Mouse (Mus musculus) forebrain, embryonic 12.5 days (tissue): ENCODE results near the gene Adat2. TPM values are rescaled to one million over a fixed set of nuclear protein-coding genes. Genes with fewer than 3 reads are reported as not detected.
A peak's percentile ranks its signal among the peaks of the same experiment; 100 is the strongest.

Experiments
- ATAC-seq: fragments of 200-750 bp; cut with Nextera tagmentation; 2 replicates; pipeline ENCODE4 v1.8.0; 2017; ENCODE audit warnings: moderate TSS enrichment; ENCODE audit not compliant: low FRiP score
- H3K27ac ChIP-seq: fragments of 300-500 bp; sonication (generic); 2 replicates; pipeline ENCODE4 v1.5.1; 2016; ENCODE audit warnings: mild to moderate bottlenecking
- H3K27me3 ChIP-seq: fragments of 300-500 bp; sonication (generic); 2 replicates; pipeline ENCODE4 v1.6.1; 2016; ENCODE audit warnings: mild to moderate bottlenecking
- H3K36me3 ChIP-seq: fragments of 300-500 bp; sonication (generic); replicated peaks from 2 replicates; pipeline ENCODE4 v1.6.1; 2016; ENCODE audit warnings: mild to moderate bottlenecking
- H3K4me1 ChIP-seq: fragments of 300-500 bp; sonication (generic); 2 replicates; pipeline ENCODE4 v1.6.1; 2016
- H3K4me2 ChIP-seq: fragments of 300-500 bp; sonication (generic); 2 replicates; pipeline ENCODE4 v1.6.1; 2016; ENCODE audit warnings: mild to moderate bottlenecking, moderate library complexity
- H3K4me3 ChIP-seq: fragments of 300-500 bp; sonication (generic); replicated peaks from 2 replicates; pipeline ENCODE4 v1.5.1; 2016; ENCODE audit warnings: mild to moderate bottlenecking
- H3K9ac ChIP-seq: fragments of 300-500 bp; sonication (generic); 2 replicates; pipeline ENCODE4 v1.6.1; 2016; ENCODE audit warnings: mild to moderate bottlenecking
- H3K9me3 ChIP-seq: fragments of 300-500 bp; sonication (generic); 2 replicates; pipeline ENCODE4 v1.6.1; 2016
- WGBS: fragments of 180-500 bp; shearing (Covaris S2); methylation state at CpG from one replicate; pipeline ENCODE4 v1.1.7; 2016; 5-methylcytosine and 5-hydroxymethylcytosine counted together
- polyA plus RNA-seq: library from polyadenylated mRNA; unstranded; fragments of >200 nt; fragmentation: Nextera tagmentation; extraction: Ambion mirVana; gene quantifications from 2 replicates; pipeline ENCODE4 v1.2.1, GENCODE M21; 2016

Adat2 gene
- polyA plus RNA-seq: 3.3 and 4.4 TPM in 2 replicates

DNA sequence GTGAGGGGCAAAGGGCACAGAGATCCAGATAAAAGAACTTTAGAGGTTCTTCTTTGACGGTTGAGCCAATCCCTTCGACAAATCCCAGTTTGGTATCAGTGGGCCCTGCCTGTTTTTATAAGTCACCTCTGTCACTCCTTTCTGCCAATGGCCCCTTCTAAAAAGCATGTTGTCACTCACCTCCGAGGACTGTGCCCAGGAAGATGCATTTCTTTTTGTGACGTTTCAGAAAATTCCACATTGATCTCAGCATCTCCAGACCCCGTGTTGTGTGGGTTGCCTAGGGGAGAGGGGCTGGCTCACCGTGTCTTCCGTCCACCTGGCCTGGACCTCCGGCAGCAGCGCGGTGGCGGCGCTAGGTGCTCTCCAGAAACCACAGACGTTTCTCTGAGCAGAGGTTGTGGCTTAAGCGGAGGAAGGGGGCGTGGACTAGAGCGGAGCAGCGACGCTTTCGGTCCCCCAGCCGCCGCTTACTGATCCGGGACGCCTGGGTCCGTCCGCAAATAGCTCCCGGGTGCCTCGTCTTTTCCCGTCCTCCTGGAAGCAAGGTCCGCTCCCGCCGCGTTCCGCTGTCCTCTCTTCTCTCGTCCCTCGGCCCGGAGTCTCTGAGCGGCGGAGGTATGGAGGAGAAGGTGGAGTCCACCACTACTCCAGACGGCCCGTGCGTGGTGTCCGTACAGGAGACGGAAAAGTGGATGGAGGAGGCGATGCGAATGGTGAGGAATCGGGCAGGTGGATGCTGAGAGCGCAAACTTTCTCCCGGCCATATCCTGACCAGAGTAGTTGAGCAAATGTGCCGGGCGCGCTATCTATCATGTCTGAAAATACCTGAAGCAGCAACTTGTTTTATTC is at the start of gene Adat2, which contains the start of gene Pex3:
TSS of gene Adat2 (plus strand) at position 249 of the 852 bp plus-strand sequence.
TSS of gene Pex3 (minus strand) at position 497 of the 852 bp plus-strand sequence.
- ATAC-seq: peak; percentile 94

DNA sequence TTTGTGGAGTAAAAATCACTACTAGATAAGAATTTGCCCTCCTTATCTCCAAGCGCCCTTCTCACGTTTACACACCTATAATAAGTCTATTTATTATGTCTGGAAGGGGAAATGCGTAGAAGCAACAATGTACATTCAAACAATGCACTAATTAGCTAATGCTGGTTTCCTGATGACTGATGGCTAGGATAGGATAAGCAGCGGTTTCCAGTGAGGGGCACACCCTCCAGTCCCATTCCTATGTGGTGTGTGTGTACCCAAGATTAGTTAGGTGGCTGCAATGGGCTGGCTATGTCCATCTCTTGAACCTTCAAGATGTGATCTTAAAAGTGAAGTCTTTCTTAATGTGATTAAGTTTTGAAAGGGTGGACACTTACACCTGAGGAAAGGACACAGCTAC is 30.8 kb upstream of the Adat2 start:
- ATAC-seq: no peak
- Histone ChIP-seq H3K4me3 (no peak overlapping the region), H3K36me3 (peaks cover 4% of the 10 kb centered on the region; the same call in 1 of the 2 replicates), H3K4me1 (no peaks in the 10 kb centered on the region), H3K4me2 (no peak overlapping the region), H3K27me3 (no peaks in the 10 kb centered on the region), H3K9me3 (no peaks in the 10 kb centered on the region), H3K27ac (no peak overlapping the region), H3K9ac (no peak overlapping the region)
- 87% methylated on average over 4 of the region's 4 CpGs for WGBS

More for the DNA sequence above, at the start of gene Adat2, which contains the start of gene Pex3:
- peak within 1 kb of the TSS; percentile 52 for H3K4me2 ChIP-seq
- peak within 1 kb of the TSS; percentile 75 for H3K9ac ChIP-seq
- H3K9me3 ChIP-seq: no peaks in the 10 kb centered on the region
- no peak within 1 kb of the TSS for H3K27ac ChIP-seq
- under 1% methylated on average over 51 of the region's 51 CpGs for WGBS
- H3K36me3 ChIP-seq: no peaks in the 10 kb centered on the region
- H3K4me1 ChIP-seq: peaks cover 11% of the 10 kb centered on the region
- H3K4me3 ChIP-seq: peak within 1 kb of the TSS; percentile 60
- H3K27me3 ChIP-seq: no peaks in the 10 kb centered on the region

DNA sequence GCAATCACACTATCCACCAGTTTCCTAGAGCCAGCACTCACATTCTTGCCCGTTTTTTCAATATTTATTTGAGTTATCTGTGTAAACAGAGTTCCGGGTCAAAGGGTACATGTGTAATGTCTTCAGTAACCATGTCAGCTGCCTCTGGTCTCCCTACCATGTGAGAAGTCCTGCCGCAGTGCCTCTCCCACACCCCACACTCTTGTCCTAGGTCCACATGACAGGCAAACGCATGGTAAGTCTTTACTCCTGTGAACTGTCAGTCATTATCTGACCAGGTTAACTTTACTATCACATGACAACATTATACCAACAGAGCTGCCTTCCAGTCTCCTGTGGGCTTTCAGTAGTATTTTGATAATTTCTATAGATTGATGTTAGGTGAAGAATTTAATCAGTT is 24.5 kb upstream of the Adat2 start:
- Histone ChIP-seq H3K9ac (no peak overlapping the region), H3K9me3 (no peaks in the 10 kb centered on the region), H3K4me1 (no peaks in the 10 kb centered on the region), H3K4me2 (no peak overlapping the region), H3K36me3 (peaks cover 27% of the 10 kb centered on the region), H3K4me3 (no peak overlapping the region), H3K27ac (no peak overlapping the region), H3K27me3 (no peaks in the 10 kb centered on the region)
- 87% methylated on average over 4 of the region's 4 CpGs for WGBS
- no peak for ATAC-seq

DNA sequence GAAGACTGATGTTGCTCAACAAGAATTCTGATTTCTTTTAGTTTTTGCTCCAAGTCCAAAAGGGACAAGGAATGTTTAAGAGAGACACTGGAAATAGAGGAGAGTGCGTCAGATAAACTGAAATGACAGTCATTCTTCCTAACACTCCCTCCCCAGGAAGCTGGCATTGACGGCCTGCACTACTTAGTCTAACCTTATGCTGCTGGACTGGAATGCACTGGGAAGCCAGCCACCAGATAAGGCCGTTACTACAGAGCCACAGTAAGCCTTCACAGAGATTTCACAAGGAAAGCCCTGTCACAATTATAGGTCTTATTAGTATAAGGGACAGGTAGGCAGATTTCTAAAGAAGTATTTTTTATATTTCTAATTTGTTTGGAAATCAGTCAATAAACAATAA is 17.9 kb upstream of the Adat2 start:
- H3K27me3 ChIP-seq: no peaks in the 10 kb centered on the region
- H3K4me3 ChIP-seq: no peak overlapping the region
- H3K4me2 ChIP-seq: no peak overlapping the region
- 90% methylated on average over 3 of the region's 3 CpGs for WGBS
- H3K9me3 ChIP-seq: no peaks in the 10 kb centered on the region
- H3K9ac ChIP-seq: no peak overlapping the region
- no peak for ATAC-seq
- H3K36me3 ChIP-seq: peaks cover 33% of the 10 kb centered on the region
- H3K4me1 ChIP-seq: no peaks in the 10 kb centered on the region
- H3K27ac ChIP-seq: no peak overlapping the region

DNA sequence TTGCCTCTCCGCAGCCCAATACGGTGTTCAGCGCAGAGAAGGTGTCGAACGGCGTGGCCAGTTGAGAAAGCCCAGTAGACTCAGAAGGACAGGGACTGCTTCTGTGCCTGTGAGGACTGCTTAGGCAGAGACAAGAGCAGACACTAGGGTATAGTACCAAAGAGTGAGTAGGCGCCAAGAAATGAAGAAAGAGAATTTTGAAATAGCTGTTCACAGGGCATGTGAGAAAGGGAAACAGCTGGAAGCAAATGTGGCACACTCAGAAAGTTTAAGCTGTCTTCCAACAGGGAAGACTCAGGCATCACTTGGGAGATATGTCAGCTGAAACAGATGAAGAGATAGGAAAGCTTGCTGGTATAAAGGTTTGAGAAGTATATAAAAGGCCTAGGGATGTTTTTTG is 16.0 kb upstream of the Adat2 start:
- Histone ChIP-seq H3K4me1 (no peaks in the 10 kb centered on the region), H3K27me3 (no peaks in the 10 kb centered on the region), H3K4me3 (no peak overlapping the region), H3K4me2 (no peak overlapping the region), H3K36me3 (peaks cover 26% of the 10 kb centered on the region), H3K9ac (no peak overlapping the region), H3K9me3 (no peaks in the 10 kb centered on the region), H3K27ac (no peak overlapping the region)
- ATAC-seq: no peak
- WGBS: 98% methylated on average over 7 of the region's 7 CpGs

DNA sequence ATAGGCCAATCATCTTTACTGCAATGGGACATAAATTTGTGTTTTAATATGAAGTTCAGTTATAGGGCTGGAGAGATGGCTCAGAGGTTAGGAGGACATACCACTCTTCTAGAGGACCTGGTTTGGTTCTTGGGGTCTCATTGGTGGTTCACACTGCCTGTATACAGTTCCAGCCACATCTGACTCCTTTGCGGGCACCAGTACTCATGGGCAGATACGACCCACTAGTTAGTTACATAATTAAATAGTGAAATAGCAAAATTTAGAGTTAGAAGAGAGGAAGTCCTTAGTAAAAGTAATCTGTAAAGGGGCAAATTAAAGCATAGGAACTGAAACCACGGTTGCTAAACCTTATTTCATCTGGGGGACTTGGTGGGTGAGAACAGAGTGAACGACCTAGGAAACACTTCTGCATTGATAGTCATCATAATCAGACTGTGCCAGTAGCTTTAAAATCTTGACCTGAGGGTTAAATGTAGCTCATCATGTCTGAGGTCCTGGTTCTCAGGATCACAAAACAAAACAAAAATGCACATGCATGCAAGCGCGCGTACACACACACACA is 12.8 kb upstream of the Adat2 start:
- WGBS: 96% methylated on average over 7 of the region's 7 CpGs
- Histone ChIP-seq H3K27me3 (no peaks in the 10 kb centered on the region), H3K9ac (no peak overlapping the region), H3K27ac (no peak overlapping the region), H3K4me3 (no peak overlapping the region), H3K9me3 (no peaks in the 10 kb centered on the region), H3K36me3 (peaks cover 17% of the 10 kb centered on the region), H3K4me2 (no peak overlapping the region), H3K4me1 (no peaks in the 10 kb centered on the region)
- no peak for ATAC-seq

DNA sequence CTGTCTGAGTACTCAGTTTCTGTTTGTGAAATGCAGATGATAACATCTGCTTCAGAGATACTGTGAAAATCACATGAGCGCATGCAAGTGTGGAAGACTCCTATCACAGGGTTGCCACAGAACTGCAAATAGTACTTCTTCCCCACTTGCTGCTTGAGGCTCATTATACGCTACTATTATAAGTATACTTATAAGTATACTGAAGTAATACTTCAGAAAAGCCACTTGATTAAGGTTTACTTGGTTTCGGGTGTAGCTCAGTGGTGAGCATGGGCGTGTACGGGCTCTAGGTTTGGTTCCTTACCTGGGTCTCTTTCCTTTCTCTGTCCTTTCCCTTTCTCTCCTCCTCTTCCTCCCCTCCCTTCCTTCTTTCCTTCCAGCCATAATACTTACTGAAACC is 11.0 kb upstream of the Adat2 start:
- Histone ChIP-seq H3K9ac (no peak overlapping the region), H3K27me3 (no peaks in the 10 kb centered on the region), H3K36me3 (peaks cover 13% of the 10 kb centered on the region), H3K9me3 (no peaks in the 10 kb centered on the region), H3K4me1 (no peaks in the 10 kb centered on the region), H3K27ac (no peak overlapping the region), H3K4me3 (no peak overlapping the region), H3K4me2 (no peak overlapping the region)
- 96% methylated on average over 5 of the region's 5 CpGs for WGBS
- no peak for ATAC-seq

DNA sequence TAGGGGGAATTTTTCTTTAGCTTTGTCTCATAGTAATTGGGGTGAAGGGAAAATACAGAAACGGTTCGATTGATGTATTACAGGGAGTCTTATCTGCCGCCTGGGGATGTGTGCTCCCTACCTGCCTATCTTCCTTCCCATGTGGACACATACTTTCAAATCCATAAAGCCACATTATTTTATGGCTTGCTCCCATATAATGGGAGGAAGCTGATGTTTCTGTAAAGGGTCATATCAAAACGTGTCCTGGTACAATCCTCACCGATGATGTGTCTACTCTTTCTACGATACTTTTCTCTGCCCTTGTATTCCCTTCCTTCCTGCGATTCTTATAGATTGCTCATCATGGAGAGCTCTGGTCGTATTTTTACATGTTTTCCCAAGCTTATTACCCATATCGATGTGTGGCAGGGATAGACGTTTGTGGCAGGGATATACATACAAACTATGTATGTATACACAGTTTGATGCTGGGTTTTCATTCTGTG is 848 bp downstream of the Adat2 start:
- Histone ChIP-seq H3K27me3 (no peaks in the 10 kb centered on the region), H3K9ac (peak overlapping the region; percentile 75), H3K4me2 (peak overlapping the region; percentile 52), H3K4me3 (peak overlapping the region; percentile 60), H3K27ac (no peak overlapping the region), H3K9me3 (no peaks in the 10 kb centered on the region), H3K36me3 (no peaks in the 10 kb centered on the region), H3K4me1 (peaks cover 11% of the 10 kb centered on the region)
- peak; percentile 8; the same call in 1 of the 2 replicates for ATAC-seq
- WGBS: 33% methylated on average over 10 of the region's 10 CpGs

DNA sequence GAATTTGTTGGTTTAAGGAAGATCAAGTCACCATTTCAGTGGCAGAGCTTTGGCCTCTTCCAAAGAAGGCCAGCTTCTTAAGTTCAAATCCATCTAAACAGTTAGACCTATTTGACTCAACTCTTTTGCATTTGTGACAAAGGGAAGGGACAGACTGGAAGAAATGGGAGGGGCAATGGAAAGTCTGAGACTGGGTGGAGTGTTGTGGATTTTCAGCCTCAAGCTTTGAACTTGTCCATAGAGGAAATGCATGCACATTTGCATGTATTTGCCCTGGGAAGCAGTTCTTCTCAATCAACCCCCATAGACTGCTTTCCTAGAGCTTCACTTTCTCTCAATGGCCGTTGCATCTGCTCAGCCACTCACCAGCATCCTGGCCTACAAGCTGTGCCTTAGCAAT is 1.6 kb downstream of the Adat2 start:
- Histone ChIP-seq H3K9ac (no peak overlapping the region), H3K4me1 (peaks cover 11% of the 10 kb centered on the region), H3K4me2 (no peak overlapping the region), H3K4me3 (no peak overlapping the region), H3K27ac (no peak overlapping the region), H3K36me3 (no peaks in the 10 kb centered on the region), H3K9me3 (no peaks in the 10 kb centered on the region), H3K27me3 (no peaks in the 10 kb centered on the region)
- 81% methylated on average over 1 of the region's 1 CpGs for WGBS
- ATAC-seq: no peak

DNA sequence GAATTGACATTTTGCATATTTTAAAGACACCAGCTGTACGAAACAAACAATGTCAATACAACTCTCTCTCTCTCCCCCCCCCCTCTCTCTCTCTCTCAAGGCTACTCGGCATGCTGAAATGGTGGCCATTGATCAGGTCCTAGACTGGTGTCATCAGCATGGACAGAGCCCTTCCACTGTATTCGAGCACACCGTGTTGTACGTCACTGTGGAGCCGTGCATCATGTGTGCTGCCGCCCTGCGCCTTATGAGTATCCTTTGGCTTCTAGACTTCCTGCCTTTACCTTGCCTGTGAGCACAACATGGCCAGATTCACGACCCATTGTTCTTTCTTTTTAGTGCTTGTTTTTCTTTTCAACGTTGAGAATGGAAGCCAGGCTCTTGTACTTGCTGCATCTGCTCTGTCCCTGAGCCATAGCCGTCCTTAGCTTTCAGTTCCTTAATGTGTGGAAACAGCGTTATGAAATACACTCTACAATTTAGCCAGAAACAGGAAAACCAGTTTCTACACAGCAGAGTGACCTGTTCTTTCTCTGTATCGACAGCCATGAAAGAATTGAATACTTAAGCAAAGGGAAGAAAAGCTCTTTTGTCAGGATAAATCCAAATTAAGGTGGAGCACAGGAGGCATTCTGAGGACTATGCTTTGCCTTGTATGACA is 7.5 kb downstream of the Adat2 start:
- WGBS: 91% methylated on average over 13 of the region's 13 CpGs

DNA sequence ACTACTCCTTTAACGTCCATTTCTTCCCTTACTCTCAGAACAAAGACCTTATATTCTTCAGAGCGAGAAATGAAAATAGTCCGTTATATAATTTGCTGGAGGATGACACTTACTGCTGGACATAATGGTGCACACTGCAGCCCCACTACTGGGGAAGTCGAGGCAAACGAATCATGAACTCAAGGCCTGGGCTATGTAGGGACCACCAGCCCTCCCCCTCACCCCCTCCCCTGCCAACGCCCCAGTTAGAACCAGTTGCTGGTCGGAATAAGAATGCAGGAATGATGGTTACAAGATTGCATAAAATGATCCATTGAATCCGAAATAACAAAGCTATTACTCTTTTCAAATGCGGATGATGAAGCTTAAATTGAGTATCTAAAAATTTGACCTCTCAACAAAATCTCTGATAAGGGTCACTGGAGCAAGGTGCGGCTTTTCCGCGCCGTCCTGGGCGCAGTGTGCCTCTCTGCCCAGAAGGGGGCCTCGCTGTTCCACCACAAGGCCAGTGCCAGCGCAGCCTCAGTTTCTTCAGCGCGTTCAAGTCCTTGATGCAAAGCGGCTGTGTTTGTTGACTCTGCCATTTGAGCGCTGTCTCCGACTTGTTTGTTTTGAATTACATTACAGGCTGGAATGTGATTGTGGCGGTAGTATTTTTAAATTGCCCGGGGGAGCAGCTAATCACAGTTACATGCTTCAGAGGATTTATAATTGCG is 11.8 kb downstream of the Adat2 start:
- Histone ChIP-seq H3K4me3 (0 out of 2 replicates have a peak overlapping the region, but pooled peaks have one; percentile 8), H3K36me3 (peaks cover 6% of the 10 kb centered on the region; the same call in 1 of the 2 replicates), H3K9me3 (no peaks in the 10 kb centered on the region), H3K27ac (no peak overlapping the region), H3K9ac (no peak overlapping the region), H3K4me1 (0 out of 2 replicates have a peak, but pooled peaks cover 1% of the 10 kb centered on the region), H3K4me2 (peak overlapping the region; percentile 41), H3K27me3 (peaks cover 28% of the 10 kb centered on the region)
- WGBS: 28% methylated on average over 24 of the region's 24 CpGs
- ATAC-seq: peak; percentile 63; the same call in 1 of the 2 replicates

More for the DNA sequence above, 7.5 kb downstream of the Adat2 start:
- no peak for ATAC-seq
- Histone ChIP-seq H3K36me3 (peaks cover 6% of the 10 kb centered on the region; the same call in 1 of the 2 replicates), H3K27ac (no peak overlapping the region), H3K4me3 (no peak overlapping the region), H3K4me2 (no peak overlapping the region), H3K4me1 (no peaks in the 10 kb centered on the region), H3K9me3 (no peaks in the 10 kb centered on the region), H3K9ac (no peak overlapping the region), H3K27me3 (no peaks in the 10 kb centered on the region)
